Mouse (Mus musculus) intestine, embryonic 14.5 days (tissue): ENCODE data around the gene Ppm1n. TPM values are rescaled to one million over a fixed set of nuclear protein-coding genes. Genes with fewer than 3 reads are reported as not detected.

Experiments
- ATAC-seq: fragments of 200-750 bp; cut with Nextera tagmentation; replicated peaks from 2 replicates; pipeline ENCODE4 v1.8.0; 2017; ENCODE audit warnings: low read depth, moderate number of reproducible peaks, moderate TSS enrichment, moderate library complexity; ENCODE audit not compliant: low FRiP score, low TSS enrichment
- DNase-seq: peaks from one replicate; pipeline ENCODE4 v3.0.0-alpha.2; 2018; ENCODE audit warnings: low spot score
- H3K27ac ChIP-seq: fragments of 300-500 bp; sonication (generic); 2 replicates; pipeline ENCODE4 v1.5.1; 2014; ENCODE audit warnings: low read depth, mild to moderate bottlenecking, control low read depth
- H3K27me3 ChIP-seq: fragments of 300-500 bp; sonication (generic); replicated peaks from 2 replicates; pipeline ENCODE4 v1.6.1; 2014; ENCODE audit warnings: low read length, control low read depth; ENCODE audit not compliant: control insufficient read depth, insufficient read depth
- H3K36me3 ChIP-seq: fragments of 300-500 bp; sonication (generic); 2 replicates; pipeline ENCODE4 v1.6.1; 2014; ENCODE audit warnings: low read length, control low read depth; ENCODE audit not compliant: control insufficient read depth, insufficient read depth
- H3K4me1 ChIP-seq: fragments of 300-500 bp; sonication (generic); replicated peaks from 2 replicates; pipeline ENCODE4 v1.6.1; 2014; ENCODE audit warnings: low read length, control low read depth, mixed read lengths; ENCODE audit not compliant: control insufficient read depth, insufficient read depth
- H3K4me2 ChIP-seq: fragments of 300-500 bp; sonication (generic); 2 replicates; pipeline ENCODE4 v1.6.1; 2014; ENCODE audit warnings: low read length
- H3K4me3 ChIP-seq: fragments of 300-500 bp; sonication (generic); 2 replicates; pipeline ENCODE4 v1.5.1; 2014; ENCODE audit warnings: low read depth, low read length, control low read depth, mixed read lengths
- H3K9ac ChIP-seq: fragments of 300-500 bp; sonication (generic); 2 replicates; pipeline ENCODE4 v1.6.1; 2014; ENCODE audit warnings: mild to moderate bottlenecking, low read length
- H3K9me3 ChIP-seq: fragments of 300-500 bp; sonication (generic); 2 replicates; pipeline ENCODE4 v1.6.1; 2016; ENCODE audit warnings: low read length, control low read depth; ENCODE audit not compliant: control insufficient read depth
- WGBS: fragments of 180-500 bp; shearing (Covaris S2); extraction: QIAGEN DNeasy Blood & Tissue Kit; methylation state at CpG from one replicate; pipeline ENCODE4 v1.1.7; 2014; 5-methylcytosine and 5-hydroxymethylcytosine counted together
- polyA plus RNA-seq: library from polyadenylated mRNA; unstranded; fragments of >200 nt; fragmentation: Nextera tagmentation; extraction: Ambion mirVana; gene quantifications from 2 replicates; pipeline ENCODE4 v1.2.1, GENCODE M21; 2014

Ppm1n gene
- polyA plus RNA-seq, 1 experiment from 2014 or later: 0.14 TPM

DNA sequence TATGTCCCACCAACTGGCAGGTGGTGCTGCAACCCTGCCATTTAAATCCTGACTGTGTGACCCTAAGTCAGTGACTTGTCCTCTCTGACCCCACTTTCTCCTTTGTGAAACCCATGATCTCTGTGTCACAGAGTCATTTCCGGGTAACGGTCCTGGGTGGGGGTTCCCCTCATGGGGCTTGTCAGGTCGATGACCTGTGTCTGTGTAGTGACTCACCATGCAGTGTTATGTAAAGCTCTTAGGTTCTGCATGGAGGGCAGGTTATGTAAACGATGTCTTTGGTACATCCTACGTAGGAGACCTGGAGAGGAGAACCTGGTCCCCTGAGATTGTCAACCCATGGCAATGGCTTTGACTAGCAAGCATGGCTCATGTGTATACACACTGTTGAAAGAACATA lies 41.6 kb upstream of the Ppm1n start:
- peaks cover 14% of the 10 kb centered on the region; the same call in 1 of the 2 replicates for H3K27me3 ChIP-seq
- no peak for DNase-seq
- no peaks in the 10 kb centered on the region for H3K36me3 ChIP-seq
- H3K4me3 ChIP-seq: no peak overlapping the region
- H3K27ac ChIP-seq: no peak overlapping the region
- no peak for ATAC-seq
- 44% methylated on average over 5 of the region's 5 CpGs for WGBS
- H3K9ac ChIP-seq: no peak overlapping the region
- H3K9me3 ChIP-seq: no peaks in the 10 kb centered on the region
- peaks cover 8% of the 10 kb centered on the region for H3K4me1 ChIP-seq
- no peak overlapping the region for H3K4me2 ChIP-seq

- Histone ChIP-seq H3K36me3 (no peaks in the 10 kb centered on the region), H3K27ac (no peak overlapping the region), H3K9ac (0 out of 2 replicates have a peak overlapping the region, but pooled peaks have one; percentile 29), H3K4me1 (peaks cover 5% of the 10 kb centered on the region), H3K4me3 (0 out of 2 replicates have a peak overlapping the region, but pooled peaks have one; percentile 47), H3K27me3 (peaks cover 22% of the 10 kb centered on the region; the same call in 1 of the 2 replicates), H3K4me2 (peak overlapping the region; percentile 78), H3K9me3 (no peaks in the 10 kb centered on the region)
- ATAC-seq: no peak
- WGBS: 41% methylated on average over 7 of the region's 7 CpGs
- no peak for DNase-seq
Measured at GRCm38 (mm10) chr7:19320637-19321036, 40.8 kb upstream of the Ppm1n start.

DNA sequence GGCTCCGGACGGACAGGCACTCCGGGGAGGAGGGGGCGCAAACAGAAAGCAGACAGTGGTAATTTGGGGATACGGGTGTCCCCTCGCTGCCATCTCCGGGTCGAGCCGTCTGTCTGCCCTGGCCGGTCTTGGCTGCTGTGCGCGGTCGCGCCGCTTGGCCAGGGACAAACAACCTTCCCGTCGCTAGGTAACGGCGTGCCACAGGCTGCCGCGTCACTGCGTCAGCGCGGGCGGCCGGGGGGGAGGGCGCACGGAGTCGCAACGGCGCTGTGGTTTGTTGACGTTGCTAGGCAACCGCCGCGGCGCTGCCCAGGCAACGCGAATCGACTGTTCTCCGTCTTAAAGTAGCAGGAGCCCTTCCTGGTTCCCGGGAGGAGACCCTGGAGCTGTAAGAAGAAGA lies 40.0 kb upstream of the Ppm1n start:
- DNase-seq (peak; percentile 97), ATAC-seq (peak; percentile 91)
- WGBS: under 1% methylated on average over 41 of the region's 41 CpGs
- H3K4me2 ChIP-seq: peak overlapping the region; percentile 78
- peaks cover 5% of the 10 kb centered on the region; the same call in 1 of the 2 replicates for H3K4me1 ChIP-seq
- no peaks in the 10 kb centered on the region for H3K36me3 ChIP-seq
- no peaks in the 10 kb centered on the region for H3K9me3 ChIP-seq
- H3K27ac ChIP-seq: peak overlapping the region; percentile 38; the same call in 1 of the 2 replicates
- H3K27me3 ChIP-seq: peaks cover 23% of the 10 kb centered on the region; the same call in 1 of the 2 replicates
- peak overlapping the region; percentile 47 for H3K4me3 ChIP-seq
- peak overlapping the region; percentile 67 for H3K9ac ChIP-seq

- peaks cover 23% of the 10 kb centered on the region; the same call in 1 of the 2 replicates for H3K27me3 ChIP-seq
- DNase-seq: no peak
- WGBS: 17% methylated on average over 9 of the region's 9 CpGs
Measured at GRCm38 (mm10) chr7:19319458-19319857, 39.6 kb upstream of the Ppm1n start.

GRCm38 (mm10) chr7:19318676-19319075 lies 38.8 kb upstream of the Ppm1n start:
- Histone ChIP-seq H3K4me3 (no peak overlapping the region), H3K9me3 (no peaks in the 10 kb centered on the region), H3K9ac (no peak overlapping the region), H3K4me1 (peaks cover 5% of the 10 kb centered on the region; the same call in 1 of the 2 replicates), H3K27me3 (peaks cover 23% of the 10 kb centered on the region; the same call in 1 of the 2 replicates), H3K36me3 (no peaks in the 10 kb centered on the region), H3K4me2 (no peak overlapping the region), H3K27ac (no peak overlapping the region)
- DNase-seq (no peak), ATAC-seq (no peak)
- WGBS: 76% methylated on average over 7 of the region's 7 CpGs

More at GRCm38 (mm10) chr7:19319458-19319857, 39.6 kb upstream of the Ppm1n start:
- peak; percentile 65 for ATAC-seq
- no peaks in the 10 kb centered on the region for H3K36me3 ChIP-seq
- H3K4me1 ChIP-seq: peaks cover 5% of the 10 kb centered on the region; the same call in 1 of the 2 replicates
- H3K9ac ChIP-seq: peak overlapping the region; percentile 67
- H3K4me2 ChIP-seq: peak overlapping the region; percentile 78
- no peaks in the 10 kb centered on the region for H3K9me3 ChIP-seq
- peak overlapping the region; percentile 38; the same call in 1 of the 2 replicates for H3K27ac ChIP-seq
- H3K4me3 ChIP-seq: peak overlapping the region; percentile 47

GRCm38 (mm10) chr7:19318201-19318600 lies 38.3 kb upstream of the Ppm1n start:
- Histone ChIP-seq H3K4me1 (peaks cover 5% of the 10 kb centered on the region; the same call in 1 of the 2 replicates), H3K9me3 (no peaks in the 10 kb centered on the region), H3K27ac (no peak overlapping the region), H3K4me3 (no peak overlapping the region), H3K36me3 (no peaks in the 10 kb centered on the region), H3K27me3 (peaks cover 26% of the 10 kb centered on the region), H3K9ac (no peak overlapping the region), H3K4me2 (no peak overlapping the region)
- no peak for DNase-seq
- WGBS: 58% methylated on average over 2 of the region's 2 CpGs
- no peak for ATAC-seq

GRCm38 (mm10) chr7:19316451-19317161 lies 36.7 kb upstream of the Ppm1n start:
- Histone ChIP-seq H3K4me1 (peaks cover 5% of the 10 kb centered on the region; the same call in 1 of the 2 replicates), H3K4me2 (no peak overlapping the region), H3K36me3 (no peaks in the 10 kb centered on the region), H3K27me3 (peaks cover 27% of the 10 kb centered on the region), H3K9ac (no peak overlapping the region), H3K27ac (no peak overlapping the region), H3K4me3 (no peak overlapping the region), H3K9me3 (peaks cover 5% of the 10 kb centered on the region; the same call in 1 of the 2 replicates)
- WGBS: 58% methylated on average over 14 of the region's 14 CpGs
- DNase-seq (no peak), ATAC-seq (no peak)

DNA sequence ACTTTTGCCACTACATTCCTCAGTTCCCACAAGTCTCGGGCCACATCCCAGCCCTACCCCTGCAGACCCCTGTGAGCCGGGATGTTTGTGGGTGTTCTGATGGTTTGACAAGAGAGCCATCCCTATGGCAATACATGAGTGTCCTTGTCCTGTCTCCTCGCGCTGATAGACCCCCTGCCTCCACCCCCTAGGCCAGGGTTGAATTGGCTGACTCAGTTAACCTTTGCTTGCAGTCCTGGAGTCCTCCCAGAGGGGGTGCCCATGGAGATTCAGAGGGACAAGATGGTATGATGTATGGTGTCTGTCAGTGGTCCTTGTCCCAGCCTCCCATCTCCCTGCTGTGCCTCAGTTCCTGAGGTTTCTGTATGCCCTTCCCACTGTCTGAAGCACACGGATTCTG lies 34.2 kb upstream of the Ppm1n start:
- no peak overlapping the region for H3K4me3 ChIP-seq
- no peak overlapping the region for H3K9ac ChIP-seq
- H3K27ac ChIP-seq: no peak overlapping the region
- peaks cover 5% of the 10 kb centered on the region; the same call in 1 of the 2 replicates for H3K9me3 ChIP-seq
- peaks cover 27% of the 10 kb centered on the region for H3K27me3 ChIP-seq
- no peaks in the 10 kb centered on the region for H3K36me3 ChIP-seq
- no peak overlapping the region for H3K4me2 ChIP-seq
- WGBS: 52% methylated on average over 5 of the region's 5 CpGs
- DNase-seq (no peak), ATAC-seq (no peak)
- peaks cover 9% of the 10 kb centered on the region for H3K4me1 ChIP-seq
